Mouse (Mus musculus) midbrain, postnatal 0 days (tissue): ENCODE measurements around the gene Camsap1. TPM values are rescaled to one million over a fixed set of nuclear protein-coding genes. Genes with fewer than 3 reads are reported as not detected.

Experiments used
- ATAC-seq: fragments of 200-750 bp; cut with Nextera tagmentation; 2 replicates; pipeline ENCODE4 v1.8.0; 2017; ENCODE audit warnings: moderate number of reproducible peaks, mild to moderate bottlenecking, moderate TSS enrichment, moderate library complexity; ENCODE audit not compliant: low FRiP score
- DNase-seq: peaks from one replicate; pipeline ENCODE4 v3.0.0-alpha.2; 2015; ENCODE audit warnings: low spot score
- H3K27ac ChIP-seq: fragments of 300-500 bp; sonication (generic); 2 replicates; pipeline ENCODE4 v1.5.1; 2014; ENCODE audit warnings: low read depth, mild to moderate bottlenecking, low read length, mixed read lengths
- H3K27me3 ChIP-seq: fragments of 300-500 bp; sonication (generic); 2 replicates; pipeline ENCODE4 v1.6.1; 2014; ENCODE audit warnings: low read length, control low read depth, mixed read lengths; ENCODE audit not compliant: insufficient read depth
- H3K36me3 ChIP-seq: fragments of 300-500 bp; sonication (generic); 2 replicates; pipeline ENCODE4 v1.6.1; 2014; ENCODE audit warnings: low read length, control low read depth, mixed read lengths; ENCODE audit not compliant: insufficient read depth
- H3K4me1 ChIP-seq: fragments of 300-500 bp; sonication (generic); 2 replicates; pipeline ENCODE4 v1.6.1; 2014; ENCODE audit warnings: mild to moderate bottlenecking, control low read depth, antibody characterized with exemption, low read length, mixed read lengths; ENCODE audit not compliant: insufficient read depth
- H3K4me2 ChIP-seq: fragments of 300-500 bp; sonication (generic); 2 replicates; pipeline ENCODE4 v1.6.1; 2014; ENCODE audit warnings: low read depth, mild to moderate bottlenecking, low read length, mixed read lengths; ENCODE audit not compliant: poor library complexity, severe bottlenecking
- H3K4me3 ChIP-seq: fragments of 300-500 bp; sonication (generic); 2 replicates; pipeline ENCODE4 v1.5.1; 2014; ENCODE audit warnings: low read depth, mild to moderate bottlenecking, low read length, moderate library complexity
- H3K9ac ChIP-seq: fragments of 300-500 bp; sonication (generic); replicated peaks from 2 replicates; pipeline ENCODE4 v1.6.1; 2014; ENCODE audit warnings: mild to moderate bottlenecking, low read length, moderate library complexity, mixed read lengths; ENCODE audit not compliant: poor library complexity, severe bottlenecking
- H3K9me3 ChIP-seq: fragments of 300-500 bp; sonication (generic); 2 replicates; pipeline ENCODE4 v1.6.1; 2016; ENCODE audit warnings: low read length, control low read depth
- CTCF ChIP-seq: IDR thresholded peaks from 2 replicates; pipeline ENCODE4 v1.5.1; 2016; ENCODE audit warnings: antibody characterized with exemption, mild to moderate bottlenecking
- WGBS: fragments of 180-500 bp; shearing (Covaris S2); extraction: QIAGEN DNeasy Blood & Tissue Kit; methylation state at CpG from one replicate; pipeline ENCODE4 v1.1.7; 2014; 5-methylcytosine and 5-hydroxymethylcytosine counted together
- polyA plus RNA-seq: library from polyadenylated mRNA; unstranded; fragments of >200 nt; fragmentation: Nextera tagmentation; extraction: Ambion mirVana; gene quantifications from 2 replicates; pipeline ENCODE4 v1.2.1, GENCODE M21; 2015
- total RNA-seq: library from RNA; depleted of rRNA; stranded (reverse); fragments of >200 nt; gene quantifications from 2 replicates; pipeline ENCODE4 v1.2.3, GENCODE M21; 2014

The Camsap1 gene
- total and polyA plus RNA-seq, 2 experiments from 2014 or later, result 61.3 to 157 TPM

DNA sequence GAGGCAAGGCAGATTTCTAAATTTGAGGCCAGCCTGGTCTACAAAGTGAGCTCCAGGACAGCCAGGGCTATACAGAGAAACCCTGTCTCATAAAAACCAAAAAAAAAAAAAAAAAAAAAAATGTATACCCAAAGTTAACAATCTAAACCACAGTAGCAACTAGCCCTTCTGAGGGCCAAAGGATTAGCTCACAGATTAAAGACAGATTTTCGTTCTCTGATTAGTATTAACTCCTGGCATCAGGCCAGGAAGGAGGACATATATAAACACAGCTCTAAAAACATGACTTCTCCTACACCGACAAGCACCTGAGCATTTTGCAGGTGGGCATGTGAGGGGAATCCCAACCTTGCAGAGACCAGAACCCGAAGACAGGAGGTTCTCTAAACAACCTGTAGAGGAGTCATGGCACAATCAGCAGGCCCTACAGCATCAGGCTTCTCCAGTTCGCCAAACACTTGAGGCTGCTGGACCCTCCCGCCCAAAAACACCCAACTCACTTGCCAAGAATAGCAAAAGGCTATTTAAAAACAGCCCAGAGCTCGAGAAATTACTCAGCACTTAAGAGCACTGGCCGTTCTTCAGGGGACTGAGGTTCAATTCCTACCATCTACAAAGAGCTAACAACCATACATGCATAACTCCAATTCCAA is 5.4 kb downstream of the Camsap1 start:
- no peak overlapping the region for H3K9ac ChIP-seq
- H3K9me3 ChIP-seq, result no peaks in the 10 kb centered on the region
- no peak overlapping the region for H3K4me3 ChIP-seq
- H3K4me1 ChIP-seq, result peaks cover 20% of the 10 kb centered on the region; the same call in 1 of the 2 replicates
- H3K27me3 ChIP-seq, result no peaks in the 10 kb centered on the region
- DNase-seq (no peak), ATAC-seq (no peak)
- H3K36me3 ChIP-seq, result no peaks in the 10 kb centered on the region
- H3K4me2 ChIP-seq, result no peak overlapping the region
- no peak overlapping the region for H3K27ac ChIP-seq
- no peak for TF ChIP-seq CTCF
- WGBS, result 75% methylated on average over 7 of the region's 7 CpGs

DNA sequence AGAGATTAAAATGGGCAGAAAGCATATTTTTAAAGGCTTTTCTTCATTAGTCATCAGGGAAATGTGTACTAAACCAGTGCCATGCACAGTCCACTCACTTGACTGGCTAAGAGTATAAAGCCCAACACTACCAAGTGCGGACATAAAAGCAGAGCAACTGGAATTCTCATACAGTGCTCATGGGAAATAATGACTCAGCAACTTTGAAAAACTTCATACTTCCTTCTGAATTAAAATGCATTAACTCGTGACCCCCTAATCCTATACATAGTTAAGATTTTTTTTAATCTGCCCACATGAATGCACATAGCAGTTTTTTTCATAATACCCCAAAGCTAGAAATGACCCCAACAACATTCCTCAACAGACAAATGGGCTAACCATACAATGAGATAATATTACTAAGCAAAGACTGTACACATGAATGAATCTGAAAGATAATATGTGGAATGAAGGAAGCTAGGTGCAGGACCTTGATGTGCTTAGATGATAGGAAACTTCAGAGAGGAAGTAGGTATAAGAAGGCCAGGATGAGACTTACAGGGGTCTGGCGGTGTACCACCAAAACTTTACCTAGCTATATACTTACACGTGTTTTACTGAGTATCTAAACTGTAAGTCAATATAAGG is 7.8 kb downstream of the Camsap1 start:
- H3K4me2 ChIP-seq, result no peak overlapping the region
- no peak overlapping the region for H3K9ac ChIP-seq
- H3K4me1 ChIP-seq, result peaks cover 19% of the 10 kb centered on the region; the same call in 1 of the 2 replicates
- H3K27ac ChIP-seq, result no peak overlapping the region
- no peaks in the 10 kb centered on the region for H3K36me3 ChIP-seq
- no peaks in the 10 kb centered on the region for H3K27me3 ChIP-seq
- ATAC-seq (no peak), DNase-seq (no peak)
- no peaks in the 10 kb centered on the region for H3K9me3 ChIP-seq
- TF ChIP-seq CTCF, result no peak
- no peak overlapping the region for H3K4me3 ChIP-seq
- 89% methylated on average over 4 of the region's 4 CpGs for WGBS

DNA sequence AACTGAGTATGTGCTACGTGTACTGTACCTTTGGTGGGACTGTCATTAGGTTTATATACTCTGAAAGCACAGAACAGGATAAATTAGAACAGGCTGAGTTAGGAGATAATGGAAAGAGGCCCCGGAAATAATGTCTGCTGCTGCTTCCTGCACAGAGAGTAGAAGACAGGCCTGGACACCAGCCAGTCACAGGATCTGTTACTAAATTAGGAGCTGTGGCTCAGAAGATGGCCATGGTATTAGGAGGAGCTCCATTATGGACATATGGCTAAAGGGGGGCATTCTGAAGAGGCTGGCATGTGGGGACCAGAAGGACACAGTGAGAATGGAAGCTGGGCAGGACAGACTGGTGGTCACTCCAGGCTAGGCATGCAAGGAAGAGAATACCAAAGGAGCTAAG is 12.7 kb downstream of the Camsap1 start:
- no peaks in the 10 kb centered on the region for H3K27me3 ChIP-seq
- no peak overlapping the region for H3K9ac ChIP-seq
- WGBS, result 81% methylated on average over 2 of the region's 2 CpGs
- DNase-seq (no peak), ATAC-seq (no peak)
- H3K4me1 ChIP-seq, result peaks cover 5% of the 10 kb centered on the region; the same call in 1 of the 2 replicates
- H3K9me3 ChIP-seq, result no peaks in the 10 kb centered on the region
- no peak for TF ChIP-seq CTCF
- H3K36me3 ChIP-seq, result peaks cover 6% of the 10 kb centered on the region
- H3K4me2 ChIP-seq, result no peak overlapping the region
- H3K4me3 ChIP-seq, result no peak overlapping the region
- no peak overlapping the region for H3K27ac ChIP-seq

DNA sequence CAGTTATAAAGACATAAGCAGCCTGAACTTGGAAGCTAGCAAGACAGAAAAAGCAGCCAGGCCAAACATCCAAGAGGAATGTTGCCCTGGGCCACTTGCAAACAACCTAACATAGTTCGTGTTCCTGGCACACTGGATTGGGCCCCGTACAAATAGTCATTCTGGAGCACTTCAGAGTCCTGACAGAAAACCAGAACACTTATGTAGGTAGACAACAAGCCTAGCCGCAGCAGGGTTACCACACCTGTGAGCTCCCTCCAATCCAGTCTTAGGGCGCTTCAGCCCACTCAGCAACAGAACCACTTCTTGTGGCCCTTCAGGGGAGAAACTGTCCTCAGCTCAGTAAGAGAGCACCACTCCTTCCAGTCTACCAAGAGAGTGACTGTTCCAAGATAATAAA is 13.8 kb downstream of the Camsap1 start:
- WGBS, result 96% methylated on average over 4 of the region's 4 CpGs
- no peak overlapping the region for H3K4me2 ChIP-seq

DNA sequence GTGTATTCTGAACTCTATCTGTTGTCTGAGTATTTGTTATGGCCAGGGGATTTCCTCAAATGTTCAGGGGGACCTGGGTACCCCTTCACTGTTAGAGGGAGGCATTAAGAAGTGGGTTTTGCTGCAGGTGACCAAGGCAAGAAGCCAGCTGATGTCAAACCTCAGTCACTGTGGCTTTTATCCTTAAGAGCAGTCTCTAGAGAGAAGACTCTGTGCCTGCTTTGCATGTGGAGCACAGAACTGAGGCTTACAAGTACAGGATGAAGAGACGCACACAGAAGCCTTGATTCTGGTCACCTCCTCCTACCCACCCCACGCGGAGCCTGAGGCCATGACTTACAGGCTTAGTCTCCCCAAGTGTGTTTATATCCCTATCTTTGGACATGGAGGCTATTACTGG is 33.8 kb downstream of the Camsap1 start:
- WGBS, result 83% methylated on average over 3 of the region's 3 CpGs
- no peak for TF ChIP-seq CTCF
- Histone ChIP-seq H3K9me3 (no peaks in the 10 kb centered on the region), H3K9ac (no peak overlapping the region), H3K27me3 (no peaks in the 10 kb centered on the region), H3K4me1 (no peaks in the 10 kb centered on the region), H3K36me3 (peaks cover 42% of the 10 kb centered on the region), H3K4me3 (no peak overlapping the region), H3K27ac (no peak overlapping the region), H3K4me2 (no peak overlapping the region)
- no peak for DNase-seq
- no peak for ATAC-seq

More for the DNA sequence above, 13.8 kb downstream of the Camsap1 start:
- Histone ChIP-seq H3K9ac (no peak overlapping the region), H3K4me1 (peaks cover 5% of the 10 kb centered on the region; the same call in 1 of the 2 replicates), H3K9me3 (no peaks in the 10 kb centered on the region), H3K36me3 (peaks cover 13% of the 10 kb centered on the region), H3K27ac (no peak overlapping the region), H3K4me3 (no peak overlapping the region), H3K27me3 (no peaks in the 10 kb centered on the region)
- ATAC-seq (no peak), DNase-seq (no peak)
- no peak for TF ChIP-seq CTCF

DNA sequence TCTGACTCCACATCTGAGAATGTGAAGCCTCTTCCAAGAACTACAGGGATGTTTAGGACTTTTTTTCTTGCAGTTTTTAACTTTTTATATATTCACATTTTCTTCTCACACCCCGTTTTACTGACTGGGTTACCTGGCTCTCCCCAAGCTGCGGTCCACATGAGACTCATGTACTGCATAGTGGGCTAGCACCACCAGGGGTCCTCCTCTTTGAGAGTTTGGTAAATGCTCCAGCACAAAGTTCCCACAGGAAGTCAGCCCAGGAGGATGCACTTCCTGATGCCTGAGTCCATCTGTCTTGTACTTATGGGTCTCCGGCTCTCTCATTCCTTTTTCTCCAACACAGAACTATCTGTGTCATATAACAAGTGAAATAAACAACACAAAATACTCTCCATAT is 35.1 kb downstream of the Camsap1 start:
- no peak overlapping the region for H3K9ac ChIP-seq
- H3K4me3 ChIP-seq, result no peak overlapping the region
- H3K27me3 ChIP-seq, result no peaks in the 10 kb centered on the region
- peak; percentile 55 for TF ChIP-seq CTCF
- 89% methylated on average over 3 of the region's 3 CpGs for WGBS
- no peaks in the 10 kb centered on the region for H3K4me1 ChIP-seq
- no peak for DNase-seq
- no peaks in the 10 kb centered on the region for H3K9me3 ChIP-seq
- H3K4me2 ChIP-seq, result no peak overlapping the region
- H3K27ac ChIP-seq, result no peak overlapping the region
- peaks cover 44% of the 10 kb centered on the region for H3K36me3 ChIP-seq
- no peak for ATAC-seq
